Mouse (Mus musculus) naive thymus-derived CD4-positive, alpha-beta T cell, adult 2 months (primary cell): ENCODE data around the gene Gm26657.

Source experiments
- DNase-seq: peaks from one replicate; pipeline ENCODE4 v3.0.0-alpha.2; 2011; ENCODE audit warnings: low read depth

Gm26657 gene

DNA sequence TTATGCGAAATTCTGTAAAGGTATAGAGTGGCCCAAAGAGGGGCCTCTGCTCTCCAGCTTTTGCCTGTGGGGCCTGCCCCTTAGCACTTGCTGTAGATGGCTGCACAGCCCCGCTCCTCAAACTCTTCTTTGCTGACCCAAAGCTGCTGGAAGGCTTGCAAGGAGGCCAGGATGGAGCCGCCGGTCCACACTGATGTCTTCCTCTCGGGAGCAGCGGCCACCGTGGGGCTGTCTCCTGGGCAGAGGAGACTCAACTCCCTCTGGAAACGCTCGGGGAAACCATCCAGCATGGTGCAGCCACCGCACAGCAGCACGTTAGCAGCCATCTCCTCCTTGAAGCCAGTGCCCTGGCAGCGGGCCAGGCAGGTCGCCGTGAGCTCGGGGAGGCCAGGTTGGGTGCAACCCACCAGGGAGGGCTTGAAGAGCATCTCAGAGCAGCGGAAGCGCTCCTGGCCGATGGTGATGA lies at the start of gene Gm26657:
Gene Gm26657, plus strand, starts transcription at position 51 of the 466 bp plus-strand sequence.
- no peak for DNase-seq

DNA sequence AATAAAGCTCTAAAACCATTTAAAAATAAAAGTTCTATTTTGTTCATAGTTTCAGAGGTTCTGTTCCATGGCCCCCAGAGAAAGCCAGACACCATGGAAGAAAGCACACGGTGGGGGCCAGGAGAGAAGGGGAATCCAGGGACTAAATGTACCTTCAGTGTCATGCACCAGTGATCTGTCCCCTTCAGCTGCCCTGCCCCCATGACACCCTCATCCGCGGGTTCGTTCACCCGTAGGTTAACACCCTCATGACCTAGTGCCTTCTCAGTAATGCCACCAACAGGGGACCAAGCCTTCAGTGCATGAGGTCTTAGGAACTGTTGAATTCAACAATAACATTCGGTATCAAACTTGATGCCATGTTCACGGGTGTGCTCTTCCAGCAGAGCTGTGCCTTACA lies 43.5 kb upstream of the Gm26657 start:
- no peak for DNase-seq

GRCm38 (mm10) chr4:56698671-56699070 lies 41.2 kb upstream of the Gm26657 start:
- no peak for DNase-seq

- no peak for DNase-seq
These were observed 37.6 kb upstream of the Gm26657 start for GRCm38 (mm10) chr4:56702234-56702633.

DNA sequence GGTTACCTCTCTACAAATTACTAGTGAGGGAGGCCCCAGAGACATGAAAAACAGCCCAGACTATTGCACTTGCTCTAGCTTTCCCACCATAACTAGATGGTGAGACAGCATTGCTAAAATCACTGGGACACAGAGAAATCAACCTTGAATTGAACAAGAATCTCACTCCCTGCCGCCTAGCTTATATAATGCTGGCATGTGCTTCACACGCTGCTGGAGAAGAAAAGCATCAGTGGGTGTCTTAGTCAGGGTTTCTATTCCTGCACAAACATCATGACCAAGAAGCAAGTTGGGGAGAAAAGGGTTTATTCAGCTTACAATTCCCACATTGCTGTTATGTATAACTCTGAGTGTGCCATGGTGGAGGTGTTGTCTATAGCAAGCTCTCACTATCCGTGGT lies 26.7 kb upstream of the Gm26657 start:
- DNase-seq = no peak

DNA sequence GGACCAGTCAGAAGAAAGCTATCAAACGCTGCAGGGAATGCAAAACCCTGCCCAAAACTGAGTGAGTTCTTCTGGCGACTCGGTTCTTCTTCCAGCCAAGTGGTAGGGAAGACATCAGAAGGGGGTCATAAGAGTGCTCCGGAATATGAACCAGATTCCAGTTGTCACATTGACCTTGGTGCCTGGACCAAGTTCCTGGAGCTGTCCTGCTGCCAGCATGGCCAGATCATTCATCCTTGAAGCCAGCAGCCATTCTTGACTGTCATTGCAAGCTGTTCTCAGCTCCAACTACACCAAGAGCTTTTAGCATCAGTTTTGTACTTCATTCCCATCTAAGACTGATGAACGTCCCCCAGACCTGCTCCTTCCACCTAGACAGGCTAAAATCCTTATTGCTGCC lies 23.1 kb upstream of the Gm26657 start:
- DNase-seq = no peak

DNA sequence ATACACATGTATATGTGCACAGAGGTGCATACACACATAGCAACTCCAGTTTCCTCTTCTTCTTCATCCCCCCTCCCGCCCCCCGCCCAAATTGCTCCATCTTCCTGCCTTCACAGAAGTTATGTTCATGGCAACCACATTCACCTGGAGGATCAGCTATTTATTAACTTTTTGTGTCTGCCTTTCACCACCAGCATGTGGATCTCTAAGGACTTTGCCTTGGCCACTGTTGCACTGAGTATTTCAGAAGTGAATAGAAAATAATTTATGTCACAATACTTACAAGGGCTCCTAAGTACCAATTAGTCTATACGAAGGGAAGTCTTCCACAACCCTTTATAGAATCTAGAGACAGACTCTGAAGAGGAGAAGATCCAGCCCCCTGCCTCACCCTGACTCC lies 21.9 kb upstream of the Gm26657 start:
- DNase-seq = no peak

- no peak for DNase-seq
These were observed 21.1 kb upstream of the Gm26657 start for GRCm38 (mm10) chr4:56718573-56719442.

- DNase-seq = no peak
These were observed 20.4 kb upstream of the Gm26657 start for GRCm38 (mm10) chr4:56719456-56719855.

- no peak for DNase-seq
These were observed 19.5 kb upstream of the Gm26657 start for GRCm38 (mm10) chr4:56720403-56720802.

DNA sequence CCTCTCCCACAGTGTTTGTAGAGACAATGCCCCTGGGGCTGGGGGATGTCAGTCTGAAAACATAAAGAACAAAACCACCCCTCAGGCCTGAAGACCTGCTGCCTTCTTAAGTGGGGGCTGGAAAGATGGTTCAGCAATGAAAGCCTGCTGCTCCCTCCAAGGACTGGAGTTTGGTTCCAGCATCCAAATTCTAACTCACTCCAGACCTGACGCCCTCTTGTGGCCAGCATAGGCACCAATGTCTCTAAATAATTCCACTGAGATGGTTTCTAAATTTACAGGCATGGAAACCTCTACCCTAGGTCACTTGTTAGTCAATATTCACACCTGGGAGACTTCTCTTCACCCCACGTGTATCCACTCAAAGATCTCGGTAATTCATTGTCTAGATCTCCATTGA lies 18.4 kb upstream of the Gm26657 start:
- DNase-seq = peak; percentile 19

GRCm38 (mm10) chr4:56722346-56722745 lies 17.5 kb upstream of the Gm26657 start:
- no peak for DNase-seq

- DNase-seq = no peak
These were observed 16.6 kb upstream of the Gm26657 start for GRCm38 (mm10) chr4:56723237-56723636.

DNA sequence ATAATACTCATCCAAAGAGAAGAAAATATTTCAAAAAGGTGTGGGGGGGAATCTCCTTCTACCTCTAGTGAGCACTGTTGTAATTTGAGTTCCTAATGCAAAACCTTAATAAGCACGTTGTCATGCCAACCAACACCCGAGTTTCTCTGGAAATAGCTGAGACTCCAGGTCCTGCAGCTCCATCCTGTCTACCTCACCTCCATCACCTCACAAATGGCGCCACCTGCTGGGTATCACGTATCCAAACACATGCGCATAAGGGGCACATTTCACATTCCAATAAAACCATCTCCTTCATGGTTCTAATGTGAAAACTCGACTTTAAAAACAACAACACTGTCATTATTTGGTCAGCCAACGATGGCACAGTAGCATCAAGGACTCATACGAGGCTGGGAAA lies 14.0 kb upstream of the Gm26657 start:
- DNase-seq = peak; percentile 5

DNA sequence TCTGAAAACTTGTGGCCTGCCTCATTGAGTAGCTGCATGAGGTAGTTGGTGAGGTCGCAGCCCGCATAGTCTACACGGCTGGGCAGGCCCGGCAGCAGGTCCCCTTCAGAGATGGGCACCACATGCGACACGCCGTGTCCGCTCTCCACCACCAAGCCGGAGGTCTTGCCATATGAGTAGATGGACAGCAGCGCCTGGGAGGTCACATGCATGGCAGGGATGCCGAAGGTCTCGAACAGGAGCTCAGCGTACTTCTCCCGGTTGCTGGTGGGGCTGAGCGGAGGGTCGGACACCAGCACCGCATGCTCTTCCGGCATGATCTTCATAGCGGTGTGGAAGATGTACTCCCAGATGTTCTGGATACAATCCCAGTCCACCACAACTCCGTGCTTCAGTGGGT lies 741 bp downstream of the Gm26657 start:
- DNase-seq = no peak

DNA sequence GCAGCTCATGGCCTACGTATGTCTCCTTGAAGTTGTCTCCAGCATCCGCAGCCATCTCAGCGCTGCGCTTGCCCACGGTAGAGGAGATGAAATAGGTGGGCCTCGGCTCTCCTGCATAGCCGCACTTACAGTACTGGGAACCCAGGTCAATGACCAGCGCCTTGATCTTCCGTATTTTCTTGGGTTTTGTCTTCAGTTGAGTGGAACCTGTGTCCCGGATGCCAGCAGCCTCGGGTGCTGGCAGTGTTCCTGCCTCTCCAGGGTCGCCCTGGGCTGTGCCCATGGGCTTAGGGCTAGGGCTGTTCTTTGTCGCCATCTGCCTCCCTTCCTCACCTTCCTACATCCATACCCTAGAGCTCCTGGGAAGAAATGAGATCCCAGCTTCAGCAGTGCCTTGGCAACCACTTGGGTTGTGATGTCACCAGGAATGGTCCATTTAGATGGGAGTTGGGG lies 1.2 kb downstream of the Gm26657 start, which contains the start of gene Actl7b:
Gene Actl7b, minus strand, starts transcription at position 403 of the 453 bp plus-strand sequence.
- no peak for DNase-seq

DNA sequence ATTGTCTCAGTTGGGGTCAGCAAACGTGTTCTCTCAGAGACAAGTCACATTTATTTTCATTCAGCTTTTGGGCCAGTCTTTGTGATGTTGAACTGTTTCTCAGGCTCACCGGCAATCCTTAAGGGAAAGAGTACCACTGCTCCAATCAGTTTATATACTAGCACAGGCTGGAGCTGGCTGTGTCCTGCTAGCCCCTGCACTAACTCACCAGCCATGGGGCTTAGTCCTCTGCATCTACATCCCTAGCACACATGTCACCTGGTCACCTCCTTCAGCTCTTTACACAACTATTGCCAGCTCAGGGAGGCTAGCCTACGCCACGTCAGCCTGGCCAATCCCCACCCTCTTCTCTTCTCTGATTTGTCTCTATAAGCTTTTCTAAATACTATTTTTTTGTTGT lies 2.8 kb downstream of the Gm26657 start:
- no peak for DNase-seq

GRCm38 (mm10) chr4:56743363-56744195 lies 3.7 kb downstream of the Gm26657 start, which contains the start of gene Actl7a:
Gene Actl7a (plus strand): TSS chr4:56743413.
- no peak for DNase-seq

GRCm38 (mm10) chr4:56746345-56746744 lies 6.5 kb downstream of the Gm26657 start:
- no peak for DNase-seq

GRCm38 (mm10) chr4:56747456-56747855 lies 7.6 kb downstream of the Gm26657 start:
- DNase-seq = no peak

- DNase-seq = no peak
These were observed 16.2 kb downstream of the Gm26657 start for GRCm38 (mm10) chr4:56756021-56756420.

DNA sequence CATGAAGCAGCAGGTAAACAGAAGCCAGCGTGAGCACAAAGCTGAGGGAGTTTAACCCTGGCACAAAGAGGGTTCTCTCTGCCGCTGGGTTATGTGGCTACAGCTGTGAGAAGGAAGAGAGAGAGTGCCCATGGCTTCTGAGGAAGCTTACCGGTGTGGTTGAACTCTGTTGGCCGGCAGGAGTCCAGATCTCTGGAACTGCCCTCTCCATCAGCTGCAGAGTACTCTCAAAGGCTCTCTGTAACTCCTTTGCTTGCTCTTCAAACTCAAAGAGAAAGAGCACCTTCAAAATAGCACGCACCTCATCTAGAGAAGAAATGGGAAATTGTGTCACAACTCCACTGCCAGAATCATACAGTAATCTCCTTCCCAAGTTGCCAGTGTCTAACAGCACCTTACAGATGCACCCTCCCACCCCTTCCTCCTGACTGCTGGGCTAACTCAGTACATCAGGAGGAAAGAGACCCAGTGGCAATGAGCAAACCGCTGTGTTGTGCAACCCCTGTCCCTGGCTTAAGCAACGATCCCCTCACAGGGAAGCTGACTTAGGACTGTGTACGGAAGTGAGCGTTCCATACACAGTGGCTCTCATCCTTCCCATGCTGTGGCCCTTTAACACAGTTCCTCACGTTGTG lies 17.2 kb downstream of the Gm26657 start:
- DNase-seq = no peak
